Mouse (Mus musculus) megakaryocyte, embryonic 14.5 days (primary cell): ENCODE data around the gene Lysmd4.

ENCODE experiments used
- FLI1 ChIP-seq: IDR thresholded peaks from 2 replicates; pipeline ENCODE4 v1.6.1; 2012; ENCODE audit warnings: low read length, inconsistent platforms, mixed read lengths
- GATA1 ChIP-seq: IDR thresholded peaks from 3 replicates; pipeline ENCODE4 v1.6.1; 2012; ENCODE audit warnings: mixed read lengths, low read length, inconsistent platforms, borderline replicate concordance

DNA sequence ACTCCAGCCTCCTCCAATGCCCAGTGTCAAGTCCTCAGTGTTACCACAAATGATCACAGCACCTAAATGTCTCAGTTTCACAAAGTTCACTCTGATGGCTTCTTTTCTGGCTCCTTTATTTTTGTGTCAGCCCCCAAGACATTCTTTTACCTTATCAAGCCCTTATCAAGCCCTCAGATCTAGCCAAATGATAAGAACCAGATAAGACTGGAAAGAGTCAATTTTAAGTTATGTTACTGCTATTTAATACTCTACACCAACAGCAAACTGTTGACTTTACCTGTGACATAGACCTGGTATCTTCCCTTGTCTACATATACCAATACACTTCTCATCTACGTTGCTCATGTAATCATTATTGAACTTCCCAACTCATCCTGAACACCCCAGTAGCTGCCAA is 74.1 kb downstream of the Lysmd4 start:
- no peak for TF ChIP-seq GATA1
- no peak for TF ChIP-seq FLI1
